Mouse (Mus musculus): ENCODE results near the gene Slc45a2. TPM values are rescaled to one million over a fixed set of nuclear protein-coding genes. Genes with fewer than 3 reads are reported as not detected.

Gene Slc45a2
- polyA plus RNA-seq, 1 experiment from 2014 or later, result 0.06 TPM

DNA sequence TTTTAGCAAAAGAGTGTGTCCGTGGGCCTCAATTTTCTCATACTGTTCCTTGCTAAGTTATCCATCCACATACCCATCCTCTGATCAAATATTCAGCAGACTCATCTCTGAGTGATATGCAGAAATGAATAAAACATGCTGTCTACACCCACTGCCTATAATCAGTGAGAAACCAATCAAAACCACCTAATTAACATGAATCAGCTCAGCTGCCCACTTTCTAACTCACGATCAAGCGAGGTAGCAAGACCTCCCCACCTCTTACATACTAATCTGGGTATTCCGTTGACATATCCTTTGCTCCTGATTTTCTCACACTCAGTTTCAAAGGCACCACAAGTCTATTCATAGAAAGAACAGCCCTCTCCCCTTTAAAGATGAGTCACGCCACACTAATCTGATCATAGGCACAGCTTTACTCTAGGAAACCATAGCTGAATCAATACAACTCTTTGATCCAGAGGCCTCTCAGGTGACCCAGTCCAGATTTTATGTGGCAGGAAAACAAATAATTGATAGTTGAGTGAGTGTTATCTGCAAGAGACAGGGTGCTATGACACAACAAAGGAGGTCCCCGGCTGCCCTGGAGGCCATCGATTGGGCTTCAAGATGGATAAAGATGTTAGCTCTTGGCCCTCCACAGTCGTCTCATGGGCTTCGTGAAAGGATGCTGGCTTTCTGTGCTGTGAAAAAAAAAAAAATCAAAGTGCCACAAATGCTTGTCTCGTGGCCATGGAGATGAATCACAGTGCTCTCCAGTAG is 53.3 kb downstream of the Slc45a2 start:
- ATAC-seq, result no peak
- Histone ChIP-seq H3K9me3 (ENCODE audit: control insufficient read depth, low read length) (no peaks in the 10 kb centered on the region), H3K9ac (replicated peaks; ENCODE audit: low read depth, low read length) (no peak overlapping the region), H3K36me3 (ENCODE audit: control insufficient read depth, insufficient read depth) (no peaks in the 10 kb centered on the region), H3K27ac (ENCODE audit: low read length) (no peak overlapping the region), H3K4me2 (ENCODE audit: low read length) (no peak overlapping the region), H3K4me3 (replicated peaks; ENCODE audit: low read length) (no peak overlapping the region), H3K27me3 (replicated peaks; ENCODE audit: control insufficient read depth, insufficient read depth, low read length) (no peaks in the 10 kb centered on the region), H3K4me1 (replicated peaks; ENCODE audit: control insufficient read depth, insufficient read depth, low read length) (no peaks in the 10 kb centered on the region)
- WGBS, result 69% methylated on average over 10 of the region's 10 CpGs

DNA sequence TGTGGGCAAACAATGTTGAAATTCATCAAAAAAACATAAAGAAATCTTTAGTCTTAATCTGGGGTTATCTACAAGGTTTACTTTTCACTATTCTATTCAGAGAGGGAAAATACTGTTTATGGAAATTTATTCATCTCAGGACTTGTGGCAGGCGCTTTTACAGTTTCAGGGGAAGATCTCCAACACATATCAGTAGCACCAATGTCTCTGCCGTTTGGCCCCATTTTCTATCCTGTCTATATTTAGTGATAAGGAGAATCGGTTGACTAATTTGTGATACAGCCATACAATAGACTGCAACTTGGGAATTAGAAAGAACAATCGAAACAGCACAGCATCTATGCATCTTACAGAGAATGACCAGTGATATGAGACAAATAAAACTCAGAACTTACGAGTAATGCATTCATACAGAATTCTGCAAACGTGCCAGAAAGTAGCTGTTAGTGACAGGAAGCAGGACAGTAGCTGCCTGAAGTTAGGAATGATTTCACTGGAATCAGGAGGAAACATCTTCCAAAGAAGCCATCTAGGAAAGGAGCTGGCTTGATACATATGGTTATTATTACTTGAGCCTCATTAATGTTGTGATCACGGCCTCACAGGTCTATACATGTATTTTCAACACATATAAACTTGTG is 54.0 kb downstream of the Slc45a2 start:
- no peak for ATAC-seq

GRCm38 (mm10) chr15:11062903-11063302 is 62.4 kb downstream of the Slc45a2 start:
- Histone ChIP-seq H3K27ac (ENCODE audit: low read length) (no peak overlapping the region), H3K4me1 (replicated peaks; ENCODE audit: control insufficient read depth, insufficient read depth, low read length) (peaks cover 18% of the 10 kb centered on the region), H3K9ac (replicated peaks; ENCODE audit: low read depth, low read length) (no peak overlapping the region), H3K27me3 (replicated peaks; ENCODE audit: control insufficient read depth, insufficient read depth, low read length) (no peaks in the 10 kb centered on the region; the same call in 1 of the 2 replicates), H3K36me3 (ENCODE audit: control insufficient read depth, insufficient read depth) (no peaks in the 10 kb centered on the region), H3K4me3 (replicated peaks; ENCODE audit: low read length) (no peak overlapping the region), H3K4me2 (ENCODE audit: low read length) (no peak overlapping the region), H3K9me3 (ENCODE audit: control insufficient read depth, low read length) (no peaks in the 10 kb centered on the region)
- 89% methylated on average over 1 of the region's 1 CpGs for WGBS
- no peak for ATAC-seq

More for the DNA sequence above, 54.0 kb downstream of the Slc45a2 start:
- H3K4me3 ChIP-seq (replicated peaks; ENCODE audit: low read length), result no peak overlapping the region
- no peaks in the 10 kb centered on the region for H3K4me1 ChIP-seq (replicated peaks; ENCODE audit: control insufficient read depth, insufficient read depth, low read length)
- no peak overlapping the region for H3K27ac ChIP-seq (ENCODE audit: low read length)
- H3K27me3 ChIP-seq (replicated peaks; ENCODE audit: control insufficient read depth, insufficient read depth, low read length), result no peaks in the 10 kb centered on the region
- H3K9me3 ChIP-seq (ENCODE audit: control insufficient read depth, low read length), result no peaks in the 10 kb centered on the region
- 80% methylated on average over 7 of the region's 7 CpGs for WGBS
- H3K4me2 ChIP-seq (ENCODE audit: low read length), result no peak overlapping the region
- no peaks in the 10 kb centered on the region for H3K36me3 ChIP-seq (ENCODE audit: control insufficient read depth, insufficient read depth)
- no peak overlapping the region for H3K9ac ChIP-seq (replicated peaks; ENCODE audit: low read depth, low read length)

GRCm38 (mm10) chr15:11064160-11064557 is 63.6 kb downstream of the Slc45a2 start:
- Histone ChIP-seq H3K36me3 (ENCODE audit: control insufficient read depth, insufficient read depth) (no peaks in the 10 kb centered on the region), H3K4me2 (ENCODE audit: low read length) (no peak overlapping the region; the same call in 1 of the 2 replicates)
- 28% methylated on average over 2 of the region's 2 CpGs for WGBS

DNA sequence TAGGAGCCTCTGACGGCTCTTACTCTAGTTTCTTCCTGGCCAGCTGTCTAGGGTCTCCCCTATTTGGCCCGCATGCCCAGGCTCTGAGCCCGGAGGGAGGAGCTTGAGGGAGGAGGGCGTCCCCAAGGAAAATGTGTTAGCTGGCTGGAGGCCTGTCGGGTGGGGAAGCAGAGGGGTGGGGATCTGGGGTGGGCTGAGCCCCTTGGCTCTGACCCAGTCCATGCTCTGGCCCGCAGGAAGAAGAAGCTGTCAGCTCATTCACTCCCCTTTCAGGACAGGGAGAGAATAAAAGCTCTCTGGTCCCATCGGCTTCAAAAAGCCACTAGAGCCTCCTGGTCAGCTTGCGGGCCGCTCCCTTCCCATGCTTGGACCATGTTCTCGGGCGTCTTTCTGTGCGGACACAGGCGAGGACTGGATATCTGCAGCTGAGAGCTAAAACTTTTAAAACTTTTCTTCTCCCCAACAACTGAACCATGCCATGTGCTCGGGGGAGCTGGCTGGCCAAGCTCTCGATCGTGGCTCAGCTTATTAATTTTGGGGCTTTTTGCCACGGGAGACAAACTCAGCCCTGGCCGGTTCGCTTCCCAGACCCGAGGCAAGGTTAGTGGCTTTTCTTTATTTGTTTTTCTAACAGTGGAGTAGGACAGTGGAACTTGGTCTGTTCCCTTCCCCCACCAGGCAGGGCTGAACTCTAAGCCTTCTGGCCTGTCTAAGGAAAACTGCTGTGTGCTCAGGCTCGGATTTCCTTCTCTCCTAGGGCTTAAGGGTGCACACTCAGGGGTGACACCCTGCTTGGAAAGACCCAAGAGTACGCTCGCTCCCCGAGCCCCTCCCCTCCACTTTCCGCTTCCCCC is 64.3 kb downstream of the Slc45a2 start, which contains the start of gene Adamts12:
TSS of gene Adamts12 (plus strand) at position 233 of the 854 bp plus-strand sequence.
- peak within 1 kb of the TSS; percentile 60 for H3K4me2 ChIP-seq (ENCODE audit: low read length)
- no peaks in the 10 kb centered on the region for H3K36me3 ChIP-seq (ENCODE audit: control insufficient read depth, insufficient read depth)
- H3K27ac ChIP-seq (ENCODE audit: low read length), result peak within 1 kb of the TSS; percentile 37; the same call in 1 of the 2 replicates
- peak within 1 kb of the TSS; percentile 36 for H3K4me3 ChIP-seq (replicated peaks; ENCODE audit: low read length)
- peak within 1 kb of the TSS; percentile 42; the same call in 1 of the 2 replicates for H3K9ac ChIP-seq (replicated peaks; ENCODE audit: low read depth, low read length)
- H3K9me3 ChIP-seq (ENCODE audit: control insufficient read depth, low read length), result no peaks in the 10 kb centered on the region
- ATAC-seq, result peak; percentile 85
- H3K4me1 ChIP-seq (replicated peaks; ENCODE audit: control insufficient read depth, insufficient read depth, low read length), result peaks cover 18% of the 10 kb centered on the region
- WGBS, result 2% methylated on average over 25 of the region's 25 CpGs
- H3K27me3 ChIP-seq (replicated peaks; ENCODE audit: control insufficient read depth, insufficient read depth, low read length), result no peaks in the 10 kb centered on the region; the same call in 1 of the 2 replicates

More at GRCm38 (mm10) chr15:11064160-11064557, 63.6 kb downstream of the Slc45a2 start:
- H3K4me3 ChIP-seq (replicated peaks; ENCODE audit: low read length), result no peak overlapping the region
- no peaks in the 10 kb centered on the region for H3K9me3 ChIP-seq (ENCODE audit: control insufficient read depth, low read length)
- H3K9ac ChIP-seq (replicated peaks; ENCODE audit: low read depth, low read length), result no peak overlapping the region
- H3K27ac ChIP-seq (ENCODE audit: low read length), result no peak overlapping the region
- no peaks in the 10 kb centered on the region; the same call in 1 of the 2 replicates for H3K27me3 ChIP-seq (replicated peaks; ENCODE audit: control insufficient read depth, insufficient read depth, low read length)
- peaks cover 18% of the 10 kb centered on the region for H3K4me1 ChIP-seq (replicated peaks; ENCODE audit: control insufficient read depth, insufficient read depth, low read length)
- ATAC-seq, result no peak; the same call in 1 of the 2 replicates

DNA sequence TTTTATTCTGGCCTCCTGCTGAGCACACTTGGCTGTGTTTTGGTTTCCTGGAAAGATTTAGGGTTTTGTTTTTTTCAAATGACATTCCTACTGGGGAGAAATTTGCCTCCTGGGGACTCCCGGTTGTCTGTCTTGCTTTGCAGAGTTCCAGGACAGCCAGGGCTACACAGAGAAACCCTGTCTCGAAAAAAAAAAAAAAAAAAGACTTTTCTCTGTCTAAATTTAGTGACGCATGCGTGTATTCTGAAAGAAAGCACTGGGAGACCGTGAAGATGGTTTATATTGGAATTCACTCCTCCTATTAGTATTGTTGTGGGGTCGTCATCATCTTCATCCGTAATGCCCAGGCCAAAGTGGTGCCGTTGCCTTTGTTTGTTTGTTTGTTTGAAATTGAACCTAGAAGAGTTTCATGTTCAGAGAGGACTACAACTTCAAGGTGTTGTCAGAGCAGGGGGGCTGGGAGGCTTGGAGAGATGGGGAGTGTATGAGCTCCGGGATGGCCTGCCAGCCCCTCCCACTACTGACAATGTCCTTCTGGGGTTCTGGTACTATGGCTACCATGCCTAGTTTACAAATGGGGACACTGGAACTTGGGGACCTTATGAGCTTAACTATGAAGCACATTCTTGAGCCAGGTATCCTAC is 65.1 kb downstream of the Slc45a2 start:
- H3K4me2 ChIP-seq (ENCODE audit: low read length), result peak overlapping the region; percentile 60
- no peaks in the 10 kb centered on the region for H3K9me3 ChIP-seq (ENCODE audit: control insufficient read depth, low read length)
- no peak overlapping the region for H3K27ac ChIP-seq (ENCODE audit: low read length)
- H3K4me3 ChIP-seq (replicated peaks; ENCODE audit: low read length), result peak overlapping the region; percentile 36
- H3K9ac ChIP-seq (replicated peaks; ENCODE audit: low read depth, low read length), result peak overlapping the region; percentile 42; the same call in 1 of the 2 replicates
- 7% methylated on average over 9 of the region's 9 CpGs for WGBS
- peak; percentile 14; the same call in 1 of the 2 replicates for ATAC-seq
- H3K36me3 ChIP-seq (ENCODE audit: control insufficient read depth, insufficient read depth), result no peaks in the 10 kb centered on the region
- peaks cover 18% of the 10 kb centered on the region for H3K4me1 ChIP-seq (replicated peaks; ENCODE audit: control insufficient read depth, insufficient read depth, low read length)
- H3K27me3 ChIP-seq (replicated peaks; ENCODE audit: control insufficient read depth, insufficient read depth, low read length), result no peaks in the 10 kb centered on the region; the same call in 1 of the 2 replicates

GRCm38 (mm10) chr15:11066299-11066698 is 65.8 kb downstream of the Slc45a2 start:
- WGBS, result 12% methylated on average over 5 of the region's 5 CpGs
- peaks cover 18% of the 10 kb centered on the region for H3K4me1 ChIP-seq (replicated peaks; ENCODE audit: control insufficient read depth, insufficient read depth, low read length)
- no peaks in the 10 kb centered on the region for H3K9me3 ChIP-seq (ENCODE audit: control insufficient read depth, low read length)
- no peak overlapping the region for H3K9ac ChIP-seq (replicated peaks; ENCODE audit: low read depth, low read length)
- no peak for ATAC-seq
- no peaks in the 10 kb centered on the region; the same call in 1 of the 2 replicates for H3K27me3 ChIP-seq (replicated peaks; ENCODE audit: control insufficient read depth, insufficient read depth, low read length)
- no peak overlapping the region for H3K27ac ChIP-seq (ENCODE audit: low read length)
- peak overlapping the region; percentile 60 for H3K4me2 ChIP-seq (ENCODE audit: low read length)
- H3K4me3 ChIP-seq (replicated peaks; ENCODE audit: low read length), result peak overlapping the region; percentile 36; the same call in 1 of the 2 replicates
- no peaks in the 10 kb centered on the region for H3K36me3 ChIP-seq (ENCODE audit: control insufficient read depth, insufficient read depth)

GRCm38 (mm10) chr15:11067891-11068290 is 67.4 kb downstream of the Slc45a2 start:
- 87% methylated on average over 7 of the region's 7 CpGs for WGBS
- no peak for ATAC-seq
- H3K4me1 ChIP-seq (replicated peaks; ENCODE audit: control insufficient read depth, insufficient read depth, low read length), result peaks cover 18% of the 10 kb centered on the region
- H3K9ac ChIP-seq (replicated peaks; ENCODE audit: low read depth, low read length), result no peak overlapping the region
- H3K27ac ChIP-seq (ENCODE audit: low read length), result no peak overlapping the region
- H3K9me3 ChIP-seq (ENCODE audit: control insufficient read depth, low read length), result no peaks in the 10 kb centered on the region
- H3K4me3 ChIP-seq (replicated peaks; ENCODE audit: low read length), result no peak overlapping the region
- no peaks in the 10 kb centered on the region for H3K36me3 ChIP-seq (ENCODE audit: control insufficient read depth, insufficient read depth)
- H3K27me3 ChIP-seq (replicated peaks; ENCODE audit: control insufficient read depth, insufficient read depth, low read length), result no peaks in the 10 kb centered on the region; the same call in 1 of the 2 replicates
- no peak overlapping the region for H3K4me2 ChIP-seq (ENCODE audit: low read length)

All from forebrain, embryonic 16.5 days (tissue).